22 mouse cellular contexts compared by ENCODE assay signal in genomic region chr17:5197765-5198164, GRCm38 (mm10).
DNase-seq lines count a peak whose midpoint lies in the region; ATAC-seq lines count a peak whose summit lies in the region.
"Had no signal": no experiment of that assay in that cellular context is flagged by ENCODE, and none has a peak within 500 bp of the region (broad histone marks: within the 10 kb centered on the region; RNA-seq: fewer than 3 reads in every experiment).

No protein-coding gene starts in this region.

- H3K27me3 ChIP-seq in heart, embryonic 15.5 days = no peaks in the 10 kb centered on the region
- no peaks in the 10 kb centered on the region for H3K27me3 ChIP-seq in liver, embryonic 12.5 days (replicated peaks)
- no peaks in the 10 kb centered on the region for H3K27me3 ChIP-seq in neural tube, embryonic 13.5 days
- H3K27me3 ChIP-seq in neural tube, embryonic 15.5 days (replicated peaks) = no peaks in the 10 kb centered on the region
- H3K27me3 ChIP-seq: embryonic facial prominence, embryonic 15.5 days; midbrain, embryonic 12.5 days had no signal

- WGBS in heart, embryonic 15.5 days = 69% methylated on average over 3 of the region's 3 CpGs
- 90% methylated on average over 3 of the region's 3 CpGs for WGBS in liver, embryonic 12.5 days (ENCODE audit: insufficient replicate concordance)
- WGBS in neural tube, embryonic 13.5 days = 68% methylated on average over 3 of the region's 3 CpGs
- WGBS in neural tube, embryonic 15.5 days = 68% methylated on average over 3 of the region's 3 CpGs

- 0 out of 2 replicates have a peak overlapping the region, but pooled peaks have one; percentile 0 for H3K27ac ChIP-seq in heart, embryonic 15.5 days
- peak overlapping the region; percentile 55 for H3K27ac ChIP-seq in liver, embryonic 12.5 days
- 0 out of 2 replicates have a peak overlapping the region, but pooled peaks have one; percentile 11 for H3K27ac ChIP-seq in neural tube, embryonic 13.5 days (replicated peaks)
- no peak overlapping the region for H3K27ac ChIP-seq in neural tube, embryonic 15.5 days (replicated peaks)
- H3K27ac ChIP-seq: embryonic facial prominence, embryonic 15.5 days; heart, adult 2 months; liver, embryonic 14.5 days; midbrain, embryonic 12.5 days had no signal

- H3K36me3 ChIP-seq in heart, embryonic 15.5 days = no peaks in the 10 kb centered on the region
- H3K36me3 ChIP-seq in liver, embryonic 12.5 days = no peaks in the 10 kb centered on the region
- no peaks in the 10 kb centered on the region for H3K36me3 ChIP-seq in neural tube, embryonic 13.5 days
- no peaks in the 10 kb centered on the region for H3K36me3 ChIP-seq in neural tube, embryonic 15.5 days
- H3K36me3 ChIP-seq: embryonic facial prominence, embryonic 15.5 days; midbrain, embryonic 12.5 days had no signal

- no peak overlapping the region for H3K4me3 ChIP-seq in heart, embryonic 15.5 days
- H3K4me3 ChIP-seq in liver, embryonic 12.5 days = no peak overlapping the region
- H3K4me3 ChIP-seq in neural tube, embryonic 13.5 days = no peak overlapping the region
- H3K4me3 ChIP-seq in neural tube, embryonic 15.5 days (replicated peaks) = no peak overlapping the region
- H3K4me3 ChIP-seq: embryonic facial prominence, embryonic 15.5 days; heart, adult 2 months; midbrain, embryonic 12.5 days had no signal

- H3K9ac ChIP-seq in heart, embryonic 15.5 days = no peak overlapping the region
- no peak overlapping the region for H3K9ac ChIP-seq in liver, embryonic 12.5 days
- no peak overlapping the region for H3K9ac ChIP-seq in neural tube, embryonic 13.5 days
- H3K9ac ChIP-seq in neural tube, embryonic 15.5 days (replicated peaks) = no peak overlapping the region
- H3K9ac ChIP-seq: embryonic facial prominence, embryonic 15.5 days; liver, embryonic 14.5 days; midbrain, embryonic 12.5 days had no signal

- H3K9me3 ChIP-seq in heart, embryonic 15.5 days (replicated peaks) = no peaks in the 10 kb centered on the region
- H3K9me3 ChIP-seq in liver, embryonic 12.5 days (replicated peaks) = no peaks in the 10 kb centered on the region
- H3K9me3 ChIP-seq in neural tube, embryonic 13.5 days = no peaks in the 10 kb centered on the region
- H3K9me3 ChIP-seq in neural tube, embryonic 15.5 days (replicated peaks) = no peaks in the 10 kb centered on the region
- H3K9me3 ChIP-seq: embryonic facial prominence, embryonic 15.5 days; G1E; midbrain, embryonic 12.5 days had no signal

- ATAC-seq in heart, embryonic 15.5 days (replicated peaks; ENCODE audit: insufficient number of reproducible peaks, insufficient read depth, low FRiP score, low read depth) = 0 out of 2 replicates have a peak, but pooled peaks have one; percentile 16
- no peak for ATAC-seq in liver, embryonic 12.5 days
- ATAC-seq in neural tube, embryonic 13.5 days (ENCODE audit: low read depth) = no peak
- ATAC-seq in neural tube, embryonic 15.5 days (ENCODE audit: low FRiP score) = no peak

- DNase-seq in heart, postnatal 14 days = no peak
- no peak for DNase-seq in liver
- no peak for DNase-seq in cerebellum, adult 18-20 months
- DNase-seq in embryo, embryonic 9.5 days (ENCODE audit: extremely low spot score) = no peak
- DNase-seq: adrenal gland, postnatal 25 days; cerebellum, adult 11-12 months; cerebellum, postnatal 25 days; embryo, embryonic 11 days; heart, adult 2 months; heart, postnatal 10 days; kidney, adult 2 months; kidney, postnatal 10 days; right cerebral cortex, adult 18-20 months; thymus, adult 18-20 months had no signal

- no peak overlapping the region for H3K4me2 ChIP-seq in heart, embryonic 15.5 days
- H3K4me2 ChIP-seq in liver, embryonic 12.5 days = no peak overlapping the region
- H3K4me2 ChIP-seq in neural tube, embryonic 13.5 days = no peak overlapping the region
- H3K4me2 ChIP-seq in neural tube, embryonic 15.5 days = no peak overlapping the region
- H3K4me2 ChIP-seq: embryonic facial prominence, embryonic 15.5 days; midbrain, embryonic 12.5 days had no signal

- H3K4me1 ChIP-seq in heart, embryonic 15.5 days (replicated peaks) = peaks cover 27% of the 10 kb centered on the region
- peaks cover 69% of the 10 kb centered on the region for H3K4me1 ChIP-seq in liver, embryonic 12.5 days
- peaks cover 55% of the 10 kb centered on the region for H3K4me1 ChIP-seq in neural tube, embryonic 13.5 days (replicated peaks)
- peaks cover 49% of the 10 kb centered on the region for H3K4me1 ChIP-seq in neural tube, embryonic 15.5 days

- intact Hi-C loops in heart, postnatal 14 days (cut with DNase I) = no loop called here
